Mouse (Mus musculus): ENCODE measurements at regions not wholly inside any gene's neighbourhood (a gene's known extent, or its start where the extent isn't known, plus 50 kb on each side); places are given as distances from the start of the nearest gene placed in this dataset.

GRCm38 (mm10) chr10:100282471-100282870, 53.0 kb upstream of the Gm4301 start:
- TF ChIP-seq MEF2A (IDR thresholded peaks at IDR 0.05; ENCODE audit: borderline replicate concordance, low read depth, low read length), result no peak
- Histone ChIP-seq H3K4me3 (replicated peaks in 1 of 3; ENCODE audit: low read depth in 2 of 3, low read length in 2 of 3, poor library complexity in 1 of 3) (no peak overlapping the region), H3K27me3 (replicated peaks) (no peaks in the 10 kb centered on the region), H3K36me3 (replicated peaks in 1 of 2; ENCODE audit: control insufficient read depth in 1 of 2, insufficient read depth in 1 of 2, low read length in 1 of 2) (no peaks in the 10 kb centered on the region), H3K79me2 (replicated peaks; ENCODE audit: control insufficient read depth, extremely low read depth, insufficient read depth, poor library complexity, severe bottlenecking) (no peaks in the 10 kb centered on the region), H3K27ac (ENCODE audit: insufficient read depth, low read depth) (no peak overlapping the region), H3K4me2 (ENCODE audit: insufficient read depth, low read depth, poor library complexity, severe bottlenecking) (no peak overlapping the region), H3K4me1 (ENCODE audit: control insufficient read depth in 1 of 2, insufficient read depth in 2 of 2) (no peaks in the 10 kb centered on the region), H3K9me3 (replicated peaks; ENCODE audit: low read length) (peaks cover 32% of the 10 kb centered on the region), H3K9ac (ENCODE audit: insufficient read depth, low read depth) (no peak overlapping the region)
- no peak for DNase-seq (ENCODE audit: extremely low read depth)
- in situ Hi-C loops (cut with MboI; ENCODE audit: low pct_ligation_motif_present, low pct_unique_long_range_greater_than_20kb, low sequenced_read_pairs) (no loop called here), dilution Hi-C loops (cut with MboI; ENCODE audit: extremely low pct_ligation_motif_present, extremely low pct_unique_long_range_greater_than_20kb, low sequenced_read_pairs) (no loop called here)

Measured in CH12.LX (cell line).